Mouse (Mus musculus) heart, postnatal 14 days (tissue): ENCODE measurements at regions not wholly inside any gene's neighbourhood (a gene's known extent, or its start where the extent isn't known, plus 50 kb on each side); places are given as distances from the start of the nearest gene placed in this dataset.

ENCODE experiments used
- DNase-seq, 2 experiments: peaks; one replicate each; pipeline ENCODE4 v3.0.0; 2021 to 2022
- intact Hi-C: fragments of 180-260 bp; cut with DNase I; formaldehyde crosslinking; loops from one replicate; pipeline ENCODE4 v1.15.1; 2025

GRCm38 (mm10) chr4:50583001-50583400, 633.5 kb upstream of the Cylc2 start:
- intact Hi-C loops = no loop called here

GRCm38 (mm10) chr4:50620706-50621105, 595.8 kb upstream of the Cylc2 start:
- intact Hi-C loops = no loop called here

More at GRCm38 (mm10) chr4:50583001-50583400, 633.5 kb upstream of the Cylc2 start:
- DNase-seq = peak; percentile 14 to 31

More at GRCm38 (mm10) chr4:50620706-50621105, 595.8 kb upstream of the Cylc2 start:
- no peak for DNase-seq
